Mouse (Mus musculus) liver, adult 2 months (tissue): ENCODE results near the gene Ccdc116.
A peak's percentile ranks its signal among the peaks of the same experiment; 100 is the strongest.

Experiments
- CTCF ChIP-seq: fragments of 200-500 bp; IDR thresholded peaks from 2 replicates; pipeline ENCODE4 v1.5.1; 2011; ENCODE audit warnings: low read depth, low read length, control low read depth
- POLR2A ChIP-seq: fragments of 200-500 bp; IDR thresholded peaks from 2 replicates; pipeline ENCODE4 v1.6.1; 2011; ENCODE audit warnings: low read length, control low read depth; ENCODE audit not compliant: insufficient read depth; ENCODE audit errors: extremely low read depth

- TF ChIP-seq CTCF (peak; percentile 48), POLR2A (no peak)
These were observed at the start of gene Ccdc116 for GRCm38 (mm10) chr16:17146772-17147235.
